Mouse (Mus musculus) olfactory bulb, adult 2 months (tissue): ENCODE results near the gene Mon1a. TPM values are rescaled to one million over a fixed set of nuclear protein-coding genes. Genes with fewer than 3 reads are reported as not detected.

Experiments used
- H3K27ac ChIP-seq: fragments of 200-500 bp; 2 replicates; pipeline ENCODE4 v1.5.1; 2012; ENCODE audit warnings: low read depth, low read length; ENCODE audit not compliant: insufficient read depth
- H3K4me1 ChIP-seq: fragments of 200-500 bp; 2 replicates; pipeline ENCODE4 v1.6.1; 2012; ENCODE audit warnings: low read length; ENCODE audit not compliant: control insufficient read depth, insufficient read depth
- H3K4me3 ChIP-seq: fragments of 200-500 bp; 2 replicates; pipeline ENCODE4 v1.5.1; 2012; ENCODE audit warnings: mild to moderate bottlenecking, low read depth, low read length, moderate library complexity; ENCODE audit not compliant: insufficient read depth
- CTCF ChIP-seq: fragments of 200-500 bp; IDR thresholded peaks from 2 replicates; pipeline ENCODE4 v1.5.1; 2012; ENCODE audit warnings: low read depth, mild to moderate bottlenecking, low read length, moderate library complexity; ENCODE audit not compliant: insufficient read depth
- POLR2A ChIP-seq: fragments of 200-500 bp; IDR thresholded peaks from 2 replicates; pipeline ENCODE4 v1.6.1; 2012; ENCODE audit warnings: mild to moderate bottlenecking, low read depth, low read length, moderate library complexity; ENCODE audit not compliant: insufficient read depth
- WGBS: fragments of 180-500 bp; shearing (Covaris S2); methylation state at CpG from one replicate; pipeline ENCODE4 v1.1.7; 2018; 5-methylcytosine and 5-hydroxymethylcytosine counted together
- polyA plus RNA-seq: library from polyadenylated mRNA; stranded (reverse); fragments of >200 nt; gene quantifications from 2 replicates; pipeline ENCODE4 v1.2.4, GENCODE M21; 2012; ENCODE audit warnings: low replicate concordance; ENCODE audit not compliant: missing spikeins, insufficient read depth, insufficient read length

Mon1a gene
- polyA plus RNA-seq, 1 experiment, result not detected

- WGBS, result 29% methylated on average over 19 of the region's 19 CpGs
- H3K4me3 ChIP-seq, result 0 out of 2 replicates have a peak within 1 kb of the TSS, but pooled peaks have one; percentile 7
- TF ChIP-seq CTCF (no peak), POLR2A (no peak)
Measured at GRCm38 (mm10) chr9:107906252-107906966, 18.5 kb downstream of the Mon1a start, which contains the start of gene Mst1r. Mst1r (plus strand) TSS chr9:107906873.

GRCm38 (mm10) chr9:107906967-107907800 is 19.2 kb downstream of the Mon1a start:
- Histone ChIP-seq H3K27ac (no peak overlapping the region), H3K4me3 (0 out of 2 replicates have a peak overlapping the region, but pooled peaks have one; percentile 7), H3K4me1 (peaks cover 26% of the 10 kb centered on the region)
- TF ChIP-seq POLR2A (no peak), CTCF (no peak)
- WGBS, result 71% methylated on average over 31 of the region's 31 CpGs

More at GRCm38 (mm10) chr9:107906252-107906966, 18.5 kb downstream of the Mon1a start, which contains the start of gene Mst1r:
- Histone ChIP-seq H3K27ac (no peak within 1 kb of the TSS), H3K4me1 (peaks cover 30% of the 10 kb centered on the region)

GRCm38 (mm10) chr9:107907801-107908120 is 19.8 kb downstream of the Mon1a start:
- Histone ChIP-seq H3K4me3 (no peak overlapping the region), H3K27ac (no peak overlapping the region), H3K4me1 (peaks cover 26% of the 10 kb centered on the region)
- TF ChIP-seq CTCF (no peak), POLR2A (no peak)
- 89% methylated on average over 14 of the region's 14 CpGs for WGBS

GRCm38 (mm10) chr9:107908410-107909158 is 20.6 kb downstream of the Mon1a start:
- Histone ChIP-seq H3K27ac (no peak overlapping the region), H3K4me3 (no peak overlapping the region), H3K4me1 (peaks cover 26% of the 10 kb centered on the region)
- WGBS, result 36% methylated on average over 18 of the region's 18 CpGs
- no peak for TF ChIP-seq POLR2A
- TF ChIP-seq CTCF, result no peak

- WGBS, result 88% methylated on average over 15 of the region's 15 CpGs
- H3K4me1 ChIP-seq, result peaks cover 26% of the 10 kb centered on the region
- H3K27ac ChIP-seq, result no peak overlapping the region
- no peak overlapping the region for H3K4me3 ChIP-seq
- TF ChIP-seq POLR2A (no peak), CTCF (no peak)
Measured at GRCm38 (mm10) chr9:107910025-107910769, 22.2 kb downstream of the Mon1a start.

GRCm38 (mm10) chr9:107914764-107915420 is 26.9 kb downstream of the Mon1a start:
- no peak overlapping the region for H3K27ac ChIP-seq
- TF ChIP-seq CTCF (no peak), POLR2A (no peak)
- 82% methylated on average over 16 of the region's 16 CpGs for WGBS
- H3K4me1 ChIP-seq, result peaks cover 12% of the 10 kb centered on the region
- H3K4me3 ChIP-seq, result no peak overlapping the region

- 28% methylated on average over 13 of the region's 13 CpGs for WGBS
Measured at GRCm38 (mm10) chr9:107917895-107918608, 30.1 kb downstream of the Mon1a start.

More at GRCm38 (mm10) chr9:107917895-107918608, 30.1 kb downstream of the Mon1a start:
- H3K4me3 ChIP-seq, result no peak overlapping the region
- no peak overlapping the region for H3K27ac ChIP-seq
- peaks cover 13% of the 10 kb centered on the region for H3K4me1 ChIP-seq
- no peak for TF ChIP-seq CTCF
- TF ChIP-seq POLR2A, result no peak
